Mouse (Mus musculus) E14TG2a.4 (cell line): ENCODE data around the gene Apoa1.

ENCODE experiments used
- H3K27me3 ChIP-seq: 2 replicates; pipeline ENCODE4 v1.6.1; 2014; ENCODE audit warnings: low read length, control low read depth; ENCODE audit not compliant: insufficient read depth
- H3K36me3 ChIP-seq: 2 replicates; pipeline ENCODE4 v1.6.1; 2014; ENCODE audit warnings: low read length, control low read depth; ENCODE audit not compliant: insufficient read depth
- H3K4me1 ChIP-seq: replicated peaks from 2 replicates; pipeline ENCODE4 v1.6.1; 2014; ENCODE audit warnings: low read depth, low read length, control low read depth
- H3K4me3 ChIP-seq: replicated peaks from 2 replicates; pipeline ENCODE4 v1.5.1; 2014; ENCODE audit warnings: mild to moderate bottlenecking, low read length
- H3K9me3 ChIP-seq: 2 replicates; pipeline ENCODE4 v1.6.1; 2014; ENCODE audit warnings: low read length, control low read depth
- CTCF ChIP-seq: conservative IDR thresholded peaks from 2 replicates; pipeline ENCODE4 v1.5.1; 2014; ENCODE audit warnings: low read length
- NANOG ChIP-seq: IDR thresholded peaks from 2 replicates; pipeline ENCODE4 v1.6.1; 2014; ENCODE audit warnings: borderline replicate concordance, low read length, mixed read lengths
- POU5F1 ChIP-seq: IDR thresholded peaks from 2 replicates; pipeline ENCODE4 v1.6.1; 2014; ENCODE audit warnings: low read length, borderline replicate concordance

The Apoa1 gene

GRCm38 (mm10) chr9:46256658-46257385, 28.4 kb downstream of the Apoa1 start:
- Histone ChIP-seq H3K4me3 (peak overlapping the region; percentile 32), H3K4me1 (peaks cover 12% of the 10 kb centered on the region), H3K27me3 (no peaks in the 10 kb centered on the region), H3K36me3 (no peaks in the 10 kb centered on the region), H3K9me3 (no peaks in the 10 kb centered on the region)
- TF ChIP-seq NANOG (no peak), CTCF (no peak), POU5F1 (no peak)

GRCm38 (mm10) chr9:46257546-46257945, 29.2 kb downstream of the Apoa1 start:
- no peaks in the 10 kb centered on the region for H3K27me3 ChIP-seq
- H3K4me3 ChIP-seq, result peak overlapping the region; percentile 32
- no peaks in the 10 kb centered on the region for H3K9me3 ChIP-seq
- TF ChIP-seq CTCF (no peak), NANOG (no peak), POU5F1 (no peak)
- H3K36me3 ChIP-seq, result no peaks in the 10 kb centered on the region
- H3K4me1 ChIP-seq, result peaks cover 12% of the 10 kb centered on the region

- peaks cover 12% of the 10 kb centered on the region for H3K4me1 ChIP-seq
- H3K27me3 ChIP-seq, result no peaks in the 10 kb centered on the region; the same call in 1 of the 2 replicates
- H3K9me3 ChIP-seq, result no peaks in the 10 kb centered on the region
- no peak overlapping the region for H3K4me3 ChIP-seq
- TF ChIP-seq CTCF, result no peak
- TF ChIP-seq NANOG, result no peak
- no peak for TF ChIP-seq POU5F1
- H3K36me3 ChIP-seq, result no peaks in the 10 kb centered on the region
These were observed 30.7 kb downstream of the Apoa1 start for GRCm38 (mm10) chr9:46259111-46259510.

- Histone ChIP-seq H3K9me3 (no peaks in the 10 kb centered on the region), H3K36me3 (no peaks in the 10 kb centered on the region), H3K4me3 (no peak overlapping the region), H3K4me1 (peaks cover 12% of the 10 kb centered on the region), H3K27me3 (no peaks in the 10 kb centered on the region; the same call in 1 of the 2 replicates)
- TF ChIP-seq POU5F1 (no peak), CTCF (no peak), NANOG (no peak)
These were observed 32.8 kb downstream of the Apoa1 start for GRCm38 (mm10) chr9:46261131-46261530.

GRCm38 (mm10) chr9:46268343-46268873, 40.0 kb downstream of the Apoa1 start, which contains the start of gene Apoa5:
Gene Apoa5 (plus strand): TSS chr9:46268633.
- Histone ChIP-seq H3K4me1 (peaks cover 26% of the 10 kb centered on the region), H3K36me3 (no peaks in the 10 kb centered on the region), H3K9me3 (no peaks in the 10 kb centered on the region), H3K4me3 (no peak within 1 kb of the TSS), H3K27me3 (peaks cover 44% of the 10 kb centered on the region)
- TF ChIP-seq NANOG (no peak), POU5F1 (no peak), CTCF (no peak)

GRCm38 (mm10) chr9:46269125-46269524, 40.7 kb downstream of the Apoa1 start:
- peaks cover 44% of the 10 kb centered on the region for H3K27me3 ChIP-seq
- H3K4me3 ChIP-seq, result no peak overlapping the region
- H3K36me3 ChIP-seq, result no peaks in the 10 kb centered on the region
- TF ChIP-seq CTCF (no peak), POU5F1 (no peak), NANOG (no peak)
- H3K9me3 ChIP-seq, result no peaks in the 10 kb centered on the region
- peaks cover 33% of the 10 kb centered on the region for H3K4me1 ChIP-seq

- Histone ChIP-seq H3K36me3 (peaks cover 16% of the 10 kb centered on the region), H3K9me3 (no peaks in the 10 kb centered on the region), H3K4me1 (peaks cover 38% of the 10 kb centered on the region), H3K27me3 (peaks cover 44% of the 10 kb centered on the region), H3K4me3 (peak overlapping the region; percentile 72)
- TF ChIP-seq NANOG (no peak), CTCF (no peak), POU5F1 (no peak)
These were observed 42.4 kb downstream of the Apoa1 start for GRCm38 (mm10) chr9:46270782-46271181.

GRCm38 (mm10) chr9:46272070-46272469, 43.7 kb downstream of the Apoa1 start:
- peaks cover 29% of the 10 kb centered on the region for H3K36me3 ChIP-seq
- peaks cover 41% of the 10 kb centered on the region for H3K27me3 ChIP-seq
- H3K9me3 ChIP-seq, result no peaks in the 10 kb centered on the region
- TF ChIP-seq POU5F1 (no peak), NANOG (no peak), CTCF (no peak)
- no peak overlapping the region for H3K4me3 ChIP-seq
- peaks cover 38% of the 10 kb centered on the region for H3K4me1 ChIP-seq
